Mouse (Mus musculus) forebrain, embryonic 13.5 days (tissue): ENCODE measurements at regions not wholly inside any gene's neighbourhood (a gene's known extent, or its start where the extent isn't known, plus 50 kb on each side); places are given as distances from the start of the nearest gene placed in this dataset.

Source experiments
- ATAC-seq: fragments of 200-750 bp; cut with Nextera tagmentation; 2 replicates; pipeline ENCODE4 v1.8.0; 2017
- H3K27ac ChIP-seq: fragments of 300-500 bp; sonication (generic); 2 replicates; pipeline ENCODE4 v1.5.1; 2015; ENCODE audit warnings: inconsistent platforms, mild to moderate bottlenecking, moderate library complexity
- H3K27me3 ChIP-seq: fragments of 300-500 bp; sonication (generic); 2 replicates; pipeline ENCODE4 v1.6.1; 2015; ENCODE audit warnings: mild to moderate bottlenecking, inconsistent platforms
- H3K36me3 ChIP-seq: fragments of 300-500 bp; sonication (generic); 2 replicates; pipeline ENCODE4 v1.6.1; 2015; ENCODE audit warnings: mild to moderate bottlenecking, inconsistent platforms; ENCODE audit not compliant: poor library complexity, severe bottlenecking
- H3K4me1 ChIP-seq: fragments of 300-500 bp; sonication (generic); 2 replicates; pipeline ENCODE4 v1.6.1; 2015; ENCODE audit warnings: inconsistent platforms
- H3K4me2 ChIP-seq: fragments of 300-500 bp; sonication (generic); 2 replicates; pipeline ENCODE4 v1.6.1; 2015; ENCODE audit warnings: inconsistent platforms, mild to moderate bottlenecking, moderate library complexity
- H3K4me3 ChIP-seq: fragments of 300-500 bp; sonication (generic); 2 replicates; pipeline ENCODE4 v1.5.1; 2015; ENCODE audit warnings: mild to moderate bottlenecking, inconsistent platforms
- H3K9ac ChIP-seq: fragments of 300-500 bp; sonication (generic); 2 replicates; pipeline ENCODE4 v1.6.1; 2015; ENCODE audit warnings: mild to moderate bottlenecking, inconsistent platforms
- H3K9me3 ChIP-seq: fragments of 300-500 bp; sonication (generic); replicated peaks from 2 replicates; pipeline ENCODE4 v1.6.1; 2016; ENCODE audit warnings: inconsistent platforms
- WGBS: fragments of 180-500 bp; shearing (Covaris S2); methylation state at CpG from one replicate; pipeline ENCODE4 v1.1.7; 2015; 5-methylcytosine and 5-hydroxymethylcytosine counted together

DNA sequence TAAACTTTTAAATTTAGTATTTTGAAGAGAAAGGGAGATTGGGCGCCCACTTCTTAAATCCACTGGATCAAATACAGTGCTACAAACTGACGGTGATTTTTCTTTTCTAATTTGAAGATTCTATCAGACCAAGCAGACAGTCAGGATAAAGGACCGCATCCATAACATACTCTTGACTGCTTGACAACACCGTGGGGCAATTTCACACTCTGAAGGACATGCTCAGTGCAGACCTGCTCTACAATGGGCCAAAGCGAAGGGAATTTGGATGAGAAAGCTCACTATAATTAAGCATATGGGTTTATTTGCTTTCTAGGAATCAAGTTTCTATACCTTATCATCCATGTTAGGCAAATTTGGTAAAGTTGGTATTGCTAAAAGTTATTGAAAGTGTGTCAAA lies 801.3 kb downstream of the Nr4a2 start:
- Histone ChIP-seq H3K4me2 (no peak overlapping the region), H3K27ac (no peak overlapping the region), H3K4me1 (no peaks in the 10 kb centered on the region), H3K27me3 (no peaks in the 10 kb centered on the region), H3K9me3 (no peaks in the 10 kb centered on the region), H3K4me3 (no peak overlapping the region), H3K9ac (no peak overlapping the region), H3K36me3 (no peaks in the 10 kb centered on the region)
- ATAC-seq, result no peak
- WGBS, result 57% methylated on average over 5 of the region's 5 CpGs

DNA sequence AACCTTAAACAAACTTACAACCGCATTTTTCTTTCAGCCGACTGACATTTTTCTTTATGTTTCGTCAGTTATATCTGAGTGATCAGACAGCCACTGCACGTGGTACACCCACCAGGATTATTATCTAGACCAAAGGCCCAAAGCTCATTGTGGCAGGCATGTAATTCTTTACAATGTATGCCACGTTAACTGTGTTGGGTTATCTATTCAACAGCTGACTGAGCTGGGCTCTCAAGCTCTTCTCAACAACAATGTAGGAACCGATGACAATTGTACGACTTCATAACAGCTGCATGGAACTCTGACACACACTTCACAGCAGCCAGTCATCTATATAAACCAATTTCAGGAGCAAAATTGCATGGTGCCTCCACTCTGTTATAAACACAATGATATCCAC lies 787.8 kb downstream of the Nr4a2 start:
- 45% methylated on average over 7 of the region's 7 CpGs for WGBS
- peak; percentile 51; the same call in 1 of the 2 replicates for ATAC-seq

DNA sequence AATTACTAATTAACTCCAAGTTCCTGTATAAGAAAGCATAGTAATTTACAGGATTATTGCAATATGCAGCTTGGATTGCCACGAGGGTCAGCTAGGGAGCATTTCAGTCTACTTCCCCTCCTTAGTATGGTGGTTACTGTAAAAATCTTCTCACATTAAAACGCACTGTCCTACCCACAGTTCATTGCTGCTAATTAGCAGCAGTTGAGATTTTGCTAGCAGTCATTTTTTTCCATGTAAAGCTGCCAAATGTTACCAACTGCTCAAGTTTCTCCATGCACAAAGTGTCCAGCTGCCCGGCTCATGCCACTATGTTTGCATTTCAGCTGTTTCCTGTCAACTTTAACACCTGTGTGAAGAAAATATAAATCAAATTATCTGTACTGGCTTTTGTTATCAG lies 759.7 kb downstream of the Nr4a2 start:
- Histone ChIP-seq H3K9ac (no peak overlapping the region), H3K27ac (no peak overlapping the region), H3K9me3 (no peaks in the 10 kb centered on the region), H3K27me3 (no peaks in the 10 kb centered on the region), H3K4me1 (no peaks in the 10 kb centered on the region), H3K4me2 (no peak overlapping the region), H3K36me3 (no peaks in the 10 kb centered on the region), H3K4me3 (no peak overlapping the region)
- 60% methylated on average over 3 of the region's 3 CpGs for WGBS
- ATAC-seq, result 0 out of 2 replicates have a peak, but pooled peaks have one; percentile 36

More for the DNA sequence above, 787.8 kb downstream of the Nr4a2 start:
- Histone ChIP-seq H3K27ac (no peak overlapping the region), H3K4me1 (no peaks in the 10 kb centered on the region), H3K4me3 (no peak overlapping the region), H3K9me3 (no peaks in the 10 kb centered on the region), H3K36me3 (no peaks in the 10 kb centered on the region), H3K4me2 (no peak overlapping the region), H3K9ac (no peak overlapping the region), H3K27me3 (no peaks in the 10 kb centered on the region)
